Mouse (Mus musculus): ENCODE measurements around the gene Psg26. TPM values are rescaled to one million over a fixed set of nuclear protein-coding genes. Genes with fewer than 3 reads are reported as not detected.

Gene Psg26
- polyA plus RNA-seq (2021; fragmentation: Nextera tagmentation) = not detected in 2 replicates
- long read RNA-seq, experiment 1 = 0 reads
- long read RNA-seq, experiment 2 = 0 reads

DNA sequence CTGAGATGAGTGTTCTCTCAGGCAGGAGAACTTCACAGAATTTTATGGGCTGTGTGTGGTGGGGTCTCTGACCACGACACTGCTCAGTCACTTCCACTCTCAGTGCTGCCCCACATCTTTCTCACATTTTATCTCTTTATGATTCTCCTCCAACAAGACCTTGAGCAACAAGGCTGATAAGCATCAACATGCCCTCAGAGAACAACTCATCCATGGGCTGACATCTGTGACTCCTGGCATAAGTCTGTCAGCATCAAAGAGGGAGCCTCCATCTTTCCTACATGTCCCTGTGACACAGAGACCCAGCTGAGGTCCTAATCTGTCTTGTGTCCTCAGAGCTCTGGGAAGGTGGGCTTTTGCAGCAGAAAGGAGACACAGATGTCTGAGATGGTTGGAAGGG, at the start of gene Psg26:
TSS of gene Psg26 (minus strand) at position 101 of the 400 bp plus-strand sequence.

DNA sequence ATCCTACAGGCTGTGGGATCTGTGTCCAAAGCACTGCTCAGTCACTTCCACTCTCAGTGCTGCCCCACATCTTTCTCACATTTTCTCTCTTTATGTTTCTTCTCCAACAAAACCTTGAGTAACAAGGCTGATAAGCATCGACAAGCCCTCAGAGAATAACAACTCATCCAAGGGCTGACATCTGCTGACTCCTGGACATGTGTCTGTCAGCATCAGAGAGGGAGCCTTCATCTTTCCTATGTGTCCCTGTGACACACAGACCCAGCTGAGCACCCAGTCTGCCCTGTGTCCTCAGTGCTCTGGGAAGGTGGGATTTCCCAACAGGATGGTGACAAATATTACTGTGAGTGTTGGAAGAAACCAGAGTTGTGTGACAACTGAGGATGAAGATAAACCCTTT, 48.2 kb upstream of the Psg26 start, which contains the start of gene Psg25:
TSS of gene Psg25 (minus strand) at position 101 of the 400 bp plus-strand sequence.

DNA sequence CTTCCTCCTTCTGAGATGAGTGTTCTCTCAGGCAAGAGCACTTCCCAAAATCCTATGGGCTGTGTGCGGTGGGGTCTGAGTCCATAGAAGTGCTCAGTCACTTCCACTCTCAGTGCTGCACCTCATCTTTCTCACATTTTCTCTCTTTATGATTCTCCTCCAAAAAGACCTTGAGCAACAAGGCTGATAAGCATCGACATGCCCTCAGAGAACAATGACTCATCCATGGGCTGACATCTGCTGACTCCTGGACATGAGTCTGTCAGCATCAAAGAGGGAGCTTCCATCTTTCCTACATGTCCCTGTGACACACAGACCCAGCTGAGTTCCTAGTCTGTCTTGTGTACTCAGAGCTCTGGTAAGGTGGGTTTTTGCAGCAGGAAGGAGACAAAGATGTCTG, 52.0 kb downstream of the Psg26 start, which contains the start of gene Psg28:
TSS of gene Psg28 (minus strand) at position 101 of the 400 bp plus-strand sequence.

Other genes starting within 250 kb of the Psg26 start
- not detected in 2 replicates for gene Mill1, start 238.8 kb downstream of the Psg26 start, polyA plus RNA-seq (2021; fragmentation: Nextera tagmentation)
- not detected in 2 replicates for gene Psg18, start 129.2 kb downstream of the Psg26 start, polyA plus RNA-seq (2021; fragmentation: Nextera tagmentation)
- gene Psg28, start 52.1 kb downstream of the Psg26 start, polyA plus RNA-seq (2021; fragmentation: Nextera tagmentation) = not detected in 2 replicates
- gene Psg25, start 48.1 kb upstream of the Psg26 start, polyA plus RNA-seq (2021; fragmentation: Nextera tagmentation) = not detected in 2 replicates
- gene Psg27, start 83.1 kb upstream of the Psg26 start, polyA plus RNA-seq (2021; fragmentation: Nextera tagmentation) = not detected in 2 replicates
- not detected in 2 replicates for gene Psg23, start 132.3 kb upstream of the Psg26 start, polyA plus RNA-seq (2021; fragmentation: Nextera tagmentation)
- gene Psg21, start 172.5 kb upstream of the Psg26 start, polyA plus RNA-seq (2021; fragmentation: Nextera tagmentation) = not detected in 2 replicates
- not detected in 2 replicates for gene Psg20, start 202.0 kb upstream of the Psg26 start, polyA plus RNA-seq (2021; fragmentation: Nextera tagmentation)
- not detected in 2 replicates for gene Psg22, start 233.9 kb upstream of the Psg26 start, polyA plus RNA-seq (2021; fragmentation: Nextera tagmentation)